Mouse (Mus musculus): ENCODE data around the gene Dusp16. TPM values are rescaled to one million over a fixed set of nuclear protein-coding genes. Genes with fewer than 3 reads are reported as not detected.

Gene Dusp16
- total RNA-seq, 2 experiments from 2014 or later = 22.6 to 22.7 TPM

- peak; percentile 88 to 92 for DNase-seq
- intact Hi-C loops (cut with DNase I) = loop anchor here (1.0 to 10.0 kb wide), 7 partner anchors 35 to 369 kb away; partner anchors contain the start of gene Cdkn1b
These were observed 1.6 kb upstream of the Dusp16 start for GRCm38 (mm10) chr6:134793911-134794520.

DNA sequence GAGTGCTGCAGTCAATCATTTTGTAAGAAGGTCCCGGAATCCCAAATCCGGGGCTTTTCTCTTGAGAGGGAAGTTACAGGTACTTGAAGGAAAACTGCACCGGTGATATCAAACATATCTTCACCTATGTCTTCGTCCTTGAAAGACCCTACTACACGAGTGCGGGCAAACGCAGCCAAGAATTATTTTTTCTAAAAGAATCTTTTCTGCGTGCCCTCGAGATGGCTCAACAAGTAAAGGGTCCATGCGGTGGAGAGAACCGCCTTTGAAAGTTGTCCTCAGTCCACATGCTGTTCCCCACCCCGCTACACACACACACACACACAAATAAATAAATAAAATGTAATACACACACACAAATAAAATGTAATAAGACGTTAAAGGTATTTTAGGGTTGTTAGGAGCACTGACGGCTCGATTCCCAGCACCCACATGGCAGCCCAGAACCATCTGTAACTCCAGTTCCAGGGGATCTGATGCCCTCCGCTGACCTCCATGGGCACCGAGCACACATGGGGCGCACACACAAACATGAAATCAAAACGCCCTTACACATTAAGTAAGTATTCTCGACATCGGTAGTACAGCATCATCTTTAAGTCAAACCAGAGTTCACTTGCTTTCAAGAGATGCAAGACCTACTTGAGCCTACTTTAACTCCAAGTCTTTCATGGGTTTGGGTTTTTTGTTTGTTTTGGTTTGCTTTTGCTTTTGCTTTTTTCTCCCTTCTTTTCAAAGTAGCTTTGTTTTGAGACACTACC lies 801 bp upstream of the Dusp16 start:
- no peak for DNase-seq
- intact Hi-C loops (cut with DNase I) = loop anchor here (2.0 to 10.0 kb wide), 5 partner anchors 36 to 368 kb away; partner anchors contain the start of gene Cdkn1b

DNA sequence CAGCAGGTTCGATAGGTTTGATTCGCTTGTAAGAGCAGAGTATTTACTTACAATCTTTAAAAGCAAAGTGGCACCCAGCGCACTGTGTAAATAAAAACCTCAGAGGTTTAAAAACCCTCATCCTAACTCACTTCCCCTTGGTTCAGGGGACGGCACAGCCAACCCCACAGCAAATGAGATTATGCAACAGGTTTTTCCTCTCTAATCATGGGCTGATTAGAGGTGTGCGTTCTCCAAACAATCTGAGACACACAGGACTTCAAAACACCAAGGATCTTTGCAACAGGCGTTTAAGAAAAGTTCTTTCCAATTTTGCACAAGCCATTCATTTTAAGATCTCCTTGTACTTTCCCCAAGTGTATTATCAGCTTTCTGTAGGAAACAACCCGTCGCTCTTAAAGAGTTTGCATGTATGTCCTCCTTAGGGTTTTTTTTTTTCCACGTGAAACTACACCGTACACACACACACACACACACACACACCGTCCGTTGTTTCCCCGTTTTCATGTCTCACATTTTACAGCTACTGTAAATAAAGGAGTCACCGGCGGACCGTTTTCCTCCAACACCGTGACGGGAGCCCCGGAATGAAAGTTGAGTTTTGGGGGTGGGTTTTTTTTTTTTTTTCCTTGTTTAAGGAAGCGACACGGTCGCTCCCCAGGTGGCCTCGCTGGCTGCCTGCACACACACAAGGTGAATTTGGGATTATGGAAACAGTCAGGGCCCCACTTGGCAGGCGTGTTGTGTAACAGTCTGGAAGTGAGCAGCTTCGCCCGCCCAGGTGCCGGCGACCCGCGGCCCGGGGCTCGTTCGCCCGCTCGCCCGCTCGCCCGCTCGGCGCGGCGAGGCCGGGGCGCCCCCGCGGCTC lies 940 bp downstream of the Dusp16 start:
- intact Hi-C loops (cut with DNase I) = loop anchor here (2.0 to 10.0 kb wide), 5 partner anchors 37 to 367 kb away; partner anchors contain the start of gene Cdkn1b
- DNase-seq = peak; percentile 20 to 45

- intact Hi-C loops (cut with DNase I) = no loop called here
- no peak for DNase-seq
These were observed 3.3 kb downstream of the Dusp16 start for GRCm38 (mm10) chr6:134789100-134789499.

GRCm38 (mm10) chr6:134786426-134786825 lies 6.0 kb downstream of the Dusp16 start:
- intact Hi-C loops (cut with DNase I) = no loop called here
- no peak for DNase-seq

DNA sequence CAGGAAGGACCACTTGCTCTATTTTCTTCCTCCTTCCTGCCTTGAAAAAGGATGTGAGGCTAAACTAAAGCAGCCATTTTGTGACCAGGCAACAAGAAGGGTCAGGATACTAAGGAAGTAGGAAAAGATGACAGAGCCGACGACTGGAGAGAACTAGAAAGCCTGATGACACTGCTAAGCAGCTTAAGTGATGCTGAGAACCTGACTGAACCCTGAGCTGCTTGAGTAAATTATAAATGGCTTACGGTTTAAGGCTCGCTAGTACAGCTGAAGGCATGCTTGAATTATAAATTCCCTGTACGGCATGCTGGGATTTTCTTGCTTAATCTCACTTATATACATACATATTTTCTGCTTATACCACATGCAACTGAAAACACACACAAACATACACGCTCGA lies 9.5 kb downstream of the Dusp16 start:
- DNase-seq = no peak
- intact Hi-C loops (cut with DNase I) = no loop called here

DNA sequence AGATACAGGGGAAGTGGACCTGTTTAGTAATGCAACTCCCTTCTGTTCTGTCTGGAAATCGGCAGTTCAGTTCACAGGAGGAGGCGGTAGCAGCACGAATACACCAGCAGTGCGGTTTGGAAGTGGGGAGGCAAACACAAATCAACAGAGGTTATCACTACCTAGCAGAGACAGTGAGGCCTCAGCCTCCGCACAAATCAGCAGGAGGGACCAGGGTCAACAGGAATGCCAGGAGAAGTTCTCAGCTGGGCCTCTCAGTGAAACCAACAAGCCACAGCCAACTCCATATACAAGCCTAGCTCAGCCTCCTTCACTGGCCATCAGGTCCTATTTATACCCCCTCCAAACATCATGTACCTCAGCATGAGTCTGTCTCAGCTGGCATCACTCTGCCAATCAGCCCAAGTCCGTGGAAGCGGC lies 10.9 kb downstream of the Dusp16 start:
- intact Hi-C loops (cut with DNase I) = no loop called here
- DNase-seq = no peak

DNA sequence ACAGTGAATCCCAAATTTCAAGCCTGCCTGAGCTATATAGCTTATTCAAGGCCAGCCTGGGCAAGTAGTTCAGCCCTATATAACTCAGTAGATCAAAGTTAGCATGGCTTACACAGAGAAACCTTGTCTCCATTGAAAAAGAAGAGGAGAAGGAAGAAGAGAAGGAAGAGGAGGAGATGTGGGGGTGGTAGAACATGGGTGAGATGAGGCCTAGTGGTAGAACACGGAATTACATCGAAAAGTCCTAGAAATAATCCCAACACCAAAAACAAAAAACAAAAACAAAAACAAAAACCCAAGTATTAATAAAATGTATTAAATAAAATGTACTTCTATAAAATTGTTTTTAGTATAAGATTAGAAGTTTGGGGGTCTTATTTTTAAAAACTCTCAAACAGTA lies 12.4 kb downstream of the Dusp16 start:
- no peak for DNase-seq
- intact Hi-C loops (cut with DNase I) = no loop called here

DNA sequence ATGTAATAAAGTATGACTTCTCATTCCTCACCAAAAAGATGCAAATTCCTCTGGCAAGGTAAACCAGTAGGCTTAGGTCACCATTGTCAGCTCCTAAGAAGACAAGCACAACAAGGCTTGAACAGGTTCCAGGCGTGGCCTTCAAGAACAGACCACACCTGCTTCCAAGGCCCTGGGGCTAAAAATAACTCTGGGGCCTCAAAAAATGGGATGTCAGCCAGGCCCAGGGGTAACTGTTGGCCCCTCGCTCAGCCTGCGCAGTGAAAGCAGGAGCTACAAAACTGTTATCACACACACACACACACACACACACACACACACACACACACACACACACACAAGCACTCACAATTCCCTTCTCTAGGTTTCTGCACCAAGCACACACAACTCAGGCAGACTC lies 18.5 kb downstream of the Dusp16 start:
- intact Hi-C loops (cut with DNase I) = no loop called here
- DNase-seq = peak; percentile 55 to 73

- intact Hi-C loops (cut with DNase I) = no loop called here
- DNase-seq = no peak
These were observed 19.0 kb downstream of the Dusp16 start for GRCm38 (mm10) chr6:134773292-134773893.

DNA sequence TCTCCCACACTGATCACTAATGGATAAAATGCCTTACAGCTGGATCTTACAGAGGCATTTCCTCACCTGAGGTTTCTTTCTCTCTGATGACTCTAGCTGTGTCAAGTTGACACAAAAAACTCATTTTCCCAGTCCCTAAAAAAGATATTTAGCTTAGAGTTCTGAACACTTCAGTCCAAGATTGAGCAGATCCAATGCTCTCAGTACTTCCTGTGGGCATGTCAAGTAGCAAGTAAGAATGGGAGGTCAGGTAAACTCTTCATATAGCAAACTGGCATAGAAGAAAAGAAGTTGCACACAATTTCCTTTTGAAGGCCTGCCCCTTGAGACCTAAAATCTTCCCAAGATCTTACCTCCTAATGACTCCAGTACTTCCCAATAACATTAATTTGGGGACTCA lies 22.1 kb downstream of the Dusp16 start:
- intact Hi-C loops (cut with DNase I) = no loop called here
- no peak for DNase-seq

DNA sequence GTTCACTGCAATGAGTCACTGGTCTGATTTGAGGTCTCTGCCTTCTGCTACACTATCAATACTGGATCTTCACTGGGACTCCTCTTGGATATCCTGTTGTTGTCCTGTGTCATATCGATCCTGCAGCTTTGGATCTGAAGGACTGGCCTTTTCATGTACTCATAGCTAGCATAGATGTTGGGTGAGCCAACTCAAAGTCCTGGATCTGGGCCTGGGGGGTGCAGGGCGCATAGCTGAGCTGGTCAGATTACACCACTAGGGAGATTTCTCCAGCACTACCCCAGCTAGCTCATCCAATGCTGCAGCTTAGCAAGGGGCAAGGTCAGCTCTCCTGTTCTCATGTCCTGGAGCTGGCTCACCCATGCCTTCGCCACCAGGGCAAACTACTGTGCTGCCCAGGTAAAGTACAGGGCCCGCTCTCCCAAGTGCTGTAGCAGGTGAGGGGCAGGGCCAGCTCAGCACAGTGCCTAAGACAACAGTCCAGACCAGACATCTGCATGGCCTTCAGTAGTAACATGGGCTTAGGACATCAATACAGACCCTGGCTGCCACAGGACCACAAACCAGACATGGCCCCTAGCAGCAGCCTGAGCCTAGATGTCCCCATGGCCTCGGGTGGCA lies 27.9 kb downstream of the Dusp16 start:
- peak in 1 of 2 experiments; percentile 22 for DNase-seq
- intact Hi-C loops (cut with DNase I) = no loop called here

GRCm38 (mm10) chr6:134763436-134763835 lies 29.0 kb downstream of the Dusp16 start:
- intact Hi-C loops (cut with DNase I) = no loop called here
- DNase-seq = no peak

- no peak for DNase-seq
- intact Hi-C loops (cut with DNase I) = no loop called here
These were observed 30.6 kb downstream of the Dusp16 start for GRCm38 (mm10) chr6:134761808-134762207.

DNA sequence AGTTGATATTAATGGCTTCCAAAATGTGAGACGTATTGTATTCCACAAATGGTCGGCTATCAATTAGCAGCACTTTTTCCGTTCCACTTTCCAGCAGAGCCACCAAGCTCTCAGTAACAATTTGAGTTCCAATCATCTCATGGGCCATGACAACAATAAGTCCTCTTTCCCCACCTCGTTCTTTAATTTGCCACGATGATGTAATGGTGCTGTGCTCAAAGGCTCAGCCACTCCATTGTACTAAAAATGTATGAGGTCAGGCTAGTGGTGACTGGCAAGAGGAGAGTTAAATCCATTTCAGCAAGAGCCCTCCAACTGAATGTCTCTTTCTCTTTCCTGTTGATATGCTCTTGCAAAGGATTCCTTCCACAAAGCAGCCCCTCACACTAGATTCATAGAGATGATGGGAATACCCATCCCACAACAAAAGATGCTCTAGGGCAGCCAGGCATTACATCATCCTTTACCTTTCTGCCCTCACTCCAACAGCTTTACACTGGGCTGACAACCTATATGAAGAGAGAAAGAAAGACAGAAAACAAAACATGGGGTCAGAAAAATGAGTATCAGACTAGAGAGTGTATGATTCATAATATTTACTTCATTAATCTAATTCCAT lies 31.4 kb downstream of the Dusp16 start:
- intact Hi-C loops (cut with DNase I) = no loop called here
- no peak for DNase-seq

DNA sequence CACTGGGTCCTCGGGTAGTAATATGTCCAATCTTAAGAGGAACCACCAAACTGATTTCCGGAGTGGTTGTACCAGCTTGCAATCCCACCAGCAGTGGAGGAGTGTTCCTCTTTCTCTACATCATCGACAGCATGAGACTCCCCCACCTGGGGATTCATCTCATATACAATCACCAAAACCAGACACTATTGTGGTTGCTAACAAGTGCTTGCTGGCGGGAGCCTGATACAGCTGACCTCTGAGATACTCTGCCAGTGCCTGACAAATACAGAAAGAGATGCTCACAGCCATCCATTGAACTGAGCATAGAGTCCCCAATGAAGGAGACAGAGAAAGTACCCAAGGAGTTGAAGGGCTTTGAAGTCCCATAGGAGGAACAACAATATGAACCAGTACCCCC lies 36.4 kb downstream of the Dusp16 start:
- no peak for DNase-seq
- intact Hi-C loops (cut with DNase I) = no loop called here

DNA sequence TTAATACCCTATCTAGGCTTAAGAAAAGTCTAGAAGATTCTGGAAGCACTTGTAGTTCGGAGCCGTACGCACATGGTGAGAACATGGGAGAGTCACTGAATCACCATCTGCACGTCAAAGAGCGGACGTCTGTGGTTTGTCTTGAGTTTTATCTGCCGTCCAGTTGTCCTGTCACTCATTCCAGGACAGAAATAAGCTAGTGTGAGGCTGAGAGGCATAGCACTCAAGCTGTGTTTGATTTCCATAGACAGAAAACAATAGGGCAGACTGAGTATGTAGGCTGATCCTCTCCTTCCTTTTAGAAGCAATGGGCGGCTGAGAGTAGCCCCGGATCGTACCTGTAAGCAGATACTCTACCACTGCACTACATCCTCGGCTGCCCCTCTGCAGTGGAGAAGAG lies 38.6 kb downstream of the Dusp16 start:
- no peak for DNase-seq
- intact Hi-C loops (cut with DNase I) = no loop called here

GRCm38 (mm10) chr6:134753412-134753811 lies 39.0 kb downstream of the Dusp16 start:
- intact Hi-C loops (cut with DNase I) = no loop called here
- DNase-seq = no peak

GRCm38 (mm10) chr6:134751883-134752647 lies 40.4 kb downstream of the Dusp16 start:
- no peak for DNase-seq
- intact Hi-C loops (cut with DNase I) = no loop called here

Measured in heart, postnatal 14 days (tissue).